Mouse (Mus musculus): ENCODE data around the gene Foxd1. TPM values are rescaled to one million over a fixed set of nuclear protein-coding genes. Genes with fewer than 3 reads are reported as not detected.

The Foxd1 gene
- polyA plus RNA-seq, 1 experiment from 2014 or later, result not detected

- Histone ChIP-seq H3K27ac (replicated peaks) (no peak overlapping the region), H3K27me3 (ENCODE audit: control insufficient read depth, insufficient read depth, low read length) (no peaks in the 10 kb centered on the region), H3K9me3 (ENCODE audit: control insufficient read depth, low read length) (no peaks in the 10 kb centered on the region), H3K4me2 (replicated peaks; ENCODE audit: low read depth) (no peak overlapping the region), H3K36me3 (ENCODE audit: control insufficient read depth, insufficient read depth, low read length) (no peaks in the 10 kb centered on the region), H3K4me1 (replicated peaks; ENCODE audit: control insufficient read depth, insufficient read depth) (no peaks in the 10 kb centered on the region; the same call in 1 of the 2 replicates), H3K4me3 (ENCODE audit: low read depth, low read length) (no peak overlapping the region), H3K9ac (ENCODE audit: low read length) (no peak overlapping the region)
- ATAC-seq (ENCODE audit: low FRiP score, low TSS enrichment) (no peak), DNase-seq (ENCODE audit: low spot score) (no peak)
- TF ChIP-seq EP300 (optimal IDR thresholded peaks at IDR 0.05) (no peak), CTCF (IDR thresholded peaks at IDR 0.05; ENCODE audit: low read depth) (no peak)
- WGBS, result 90% methylated on average over 6 of the region's 6 CpGs
Observed at GRCm38 (mm10) chr13:98317911-98318310, 36.1 kb upstream of the Foxd1 start.

- no peak for TF ChIP-seq EP300 (optimal IDR thresholded peaks at IDR 0.05)
- no peak for TF ChIP-seq CTCF (IDR thresholded peaks at IDR 0.05; ENCODE audit: low read depth)
- Histone ChIP-seq H3K36me3 (ENCODE audit: control insufficient read depth, insufficient read depth, low read length) (no peaks in the 10 kb centered on the region), H3K27me3 (ENCODE audit: control insufficient read depth, insufficient read depth, low read length) (no peaks in the 10 kb centered on the region), H3K27ac (replicated peaks) (no peak overlapping the region), H3K4me1 (replicated peaks; ENCODE audit: control insufficient read depth, insufficient read depth) (no peaks in the 10 kb centered on the region), H3K9ac (ENCODE audit: low read length) (no peak overlapping the region), H3K4me2 (replicated peaks; ENCODE audit: low read depth) (no peak overlapping the region), H3K9me3 (ENCODE audit: control insufficient read depth, low read length) (no peaks in the 10 kb centered on the region), H3K4me3 (ENCODE audit: low read depth, low read length) (no peak overlapping the region)
- DNase-seq (ENCODE audit: low spot score), result no peak
- ATAC-seq (ENCODE audit: low FRiP score, low TSS enrichment), result no peak
- WGBS, result 81% methylated on average over 11 of the region's 11 CpGs
Observed at GRCm38 (mm10) chr13:98325034-98325433, 29.0 kb upstream of the Foxd1 start.

GRCm38 (mm10) chr13:98332106-98332505 lies 21.9 kb upstream of the Foxd1 start:
- Histone ChIP-seq H3K9ac (ENCODE audit: low read length) (no peak overlapping the region), H3K36me3 (ENCODE audit: control insufficient read depth, insufficient read depth, low read length) (no peaks in the 10 kb centered on the region), H3K9me3 (ENCODE audit: control insufficient read depth, low read length) (no peaks in the 10 kb centered on the region), H3K4me3 (ENCODE audit: low read depth, low read length) (no peak overlapping the region), H3K27ac (replicated peaks) (no peak overlapping the region), H3K27me3 (ENCODE audit: control insufficient read depth, insufficient read depth, low read length) (no peaks in the 10 kb centered on the region), H3K4me1 (replicated peaks; ENCODE audit: control insufficient read depth, insufficient read depth) (no peaks in the 10 kb centered on the region), H3K4me2 (replicated peaks; ENCODE audit: low read depth) (no peak overlapping the region)
- TF ChIP-seq EP300 (optimal IDR thresholded peaks at IDR 0.05) (no peak), CTCF (IDR thresholded peaks at IDR 0.05; ENCODE audit: low read depth) (peak; percentile 68)
- no peak for ATAC-seq (ENCODE audit: low FRiP score, low TSS enrichment)
- WGBS, result 43% methylated on average over 2 of the region's 2 CpGs
- DNase-seq (ENCODE audit: low spot score), result peak; percentile 42

DNA sequence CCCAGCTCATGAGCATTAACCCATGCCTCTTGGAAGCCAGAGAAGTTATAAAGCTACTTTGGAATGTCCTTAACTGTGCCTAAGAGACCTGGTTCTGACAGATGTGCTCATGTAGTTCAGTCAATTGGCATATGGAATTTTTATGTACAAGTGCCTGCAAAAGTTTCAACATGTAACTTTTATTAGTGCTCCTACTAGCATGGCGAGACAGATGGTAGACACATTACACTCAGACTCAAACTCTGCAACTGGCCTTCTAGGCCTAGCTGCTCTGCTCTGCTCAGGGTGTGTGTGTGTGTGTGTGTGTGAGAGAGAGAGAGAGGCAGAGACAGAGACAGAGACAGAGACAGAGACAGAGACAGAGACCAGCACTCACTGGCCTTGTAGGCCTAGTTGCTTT lies 17.8 kb upstream of the Foxd1 start:
- Histone ChIP-seq H3K4me1 (replicated peaks; ENCODE audit: control insufficient read depth, insufficient read depth) (no peaks in the 10 kb centered on the region), H3K9ac (ENCODE audit: low read length) (no peak overlapping the region)
- WGBS, result 81% methylated on average over 1 of the region's 1 CpGs

GRCm38 (mm10) chr13:98340506-98340905 lies 13.5 kb upstream of the Foxd1 start:
- Histone ChIP-seq H3K9ac (ENCODE audit: low read length) (no peak overlapping the region), H3K4me2 (replicated peaks; ENCODE audit: low read depth) (no peak overlapping the region), H3K27ac (replicated peaks) (no peak overlapping the region), H3K9me3 (ENCODE audit: control insufficient read depth, low read length) (no peaks in the 10 kb centered on the region), H3K4me3 (ENCODE audit: low read depth, low read length) (no peak overlapping the region), H3K36me3 (ENCODE audit: control insufficient read depth, insufficient read depth, low read length) (no peaks in the 10 kb centered on the region), H3K27me3 (ENCODE audit: control insufficient read depth, insufficient read depth, low read length) (no peaks in the 10 kb centered on the region), H3K4me1 (replicated peaks; ENCODE audit: control insufficient read depth, insufficient read depth) (no peaks in the 10 kb centered on the region)
- TF ChIP-seq CTCF (IDR thresholded peaks at IDR 0.05; ENCODE audit: low read depth) (no peak), EP300 (optimal IDR thresholded peaks at IDR 0.05) (no peak)
- no peak for ATAC-seq (ENCODE audit: low FRiP score, low TSS enrichment)
- DNase-seq (ENCODE audit: low spot score), result no peak
- 67% methylated on average over 5 of the region's 5 CpGs for WGBS

More for the DNA sequence above, 17.8 kb upstream of the Foxd1 start:
- H3K4me3 ChIP-seq (ENCODE audit: low read depth, low read length), result no peak overlapping the region
- TF ChIP-seq EP300 (optimal IDR thresholded peaks at IDR 0.05) (no peak), CTCF (IDR thresholded peaks at IDR 0.05; ENCODE audit: low read depth) (no peak)
- no peaks in the 10 kb centered on the region for H3K9me3 ChIP-seq (ENCODE audit: control insufficient read depth, low read length)
- no peaks in the 10 kb centered on the region for H3K27me3 ChIP-seq (ENCODE audit: control insufficient read depth, insufficient read depth, low read length)
- no peak for ATAC-seq (ENCODE audit: low FRiP score, low TSS enrichment)
- no peaks in the 10 kb centered on the region for H3K36me3 ChIP-seq (ENCODE audit: control insufficient read depth, insufficient read depth, low read length)
- DNase-seq (ENCODE audit: low spot score), result no peak
- H3K4me2 ChIP-seq (replicated peaks; ENCODE audit: low read depth), result no peak overlapping the region
- H3K27ac ChIP-seq (replicated peaks), result no peak overlapping the region

- WGBS, result 82% methylated on average over 4 of the region's 4 CpGs
- ATAC-seq (ENCODE audit: low FRiP score, low TSS enrichment), result no peak
- H3K27me3 ChIP-seq (ENCODE audit: control insufficient read depth, insufficient read depth, low read length), result peaks cover 21% of the 10 kb centered on the region
Observed at GRCm38 (mm10) chr13:98349491-98349890, 4.6 kb upstream of the Foxd1 start.

More at GRCm38 (mm10) chr13:98349491-98349890, 4.6 kb upstream of the Foxd1 start:
- Histone ChIP-seq H3K4me1 (replicated peaks; ENCODE audit: control insufficient read depth, insufficient read depth) (peaks cover 2% of the 10 kb centered on the region; the same call in 1 of the 2 replicates), H3K36me3 (ENCODE audit: control insufficient read depth, insufficient read depth, low read length) (no peaks in the 10 kb centered on the region), H3K4me3 (ENCODE audit: low read depth, low read length) (no peak overlapping the region), H3K9me3 (ENCODE audit: control insufficient read depth, low read length) (no peaks in the 10 kb centered on the region), H3K9ac (ENCODE audit: low read length) (no peak overlapping the region), H3K27ac (replicated peaks) (no peak overlapping the region), H3K4me2 (replicated peaks; ENCODE audit: low read depth) (no peak overlapping the region)
- TF ChIP-seq CTCF (IDR thresholded peaks at IDR 0.05; ENCODE audit: low read depth) (no peak), EP300 (optimal IDR thresholded peaks at IDR 0.05) (no peak)
- DNase-seq (ENCODE audit: low spot score), result no peak

Measured in stomach, postnatal 0 days (tissue).